Mouse (Mus musculus) embryonic facial prominence, embryonic 12.5 days (tissue): ENCODE data around the gene Trim50. TPM values are rescaled to one million over a fixed set of nuclear protein-coding genes. Genes with fewer than 3 reads are reported as not detected.

Source experiments
- ATAC-seq: fragments of 200-750 bp; cut with Nextera tagmentation; 2 replicates; pipeline ENCODE4 v1.8.0; 2017; ENCODE audit not compliant: insufficient number of reproducible peaks, insufficient read depth, low FRiP score, low TSS enrichment
- H3K27ac ChIP-seq: fragments of 300-500 bp; sonication (generic); 2 replicates; pipeline ENCODE4 v1.5.1; 2016; ENCODE audit warnings: mild to moderate bottlenecking
- H3K27me3 ChIP-seq: fragments of 300-500 bp; sonication (generic); 2 replicates; pipeline ENCODE4 v1.6.1; 2016; ENCODE audit warnings: mild to moderate bottlenecking, moderate library complexity
- H3K36me3 ChIP-seq: fragments of 300-500 bp; sonication (generic); 2 replicates; pipeline ENCODE4 v1.6.1; 2016; ENCODE audit warnings: mild to moderate bottlenecking
- H3K4me1 ChIP-seq: fragments of 300-500 bp; sonication (generic); 2 replicates; pipeline ENCODE4 v1.6.1; 2016
- H3K4me2 ChIP-seq: fragments of 300-500 bp; sonication (generic); replicated peaks from 2 replicates; pipeline ENCODE4 v1.6.1; 2016; ENCODE audit warnings: mild to moderate bottlenecking, moderate library complexity
- H3K4me3 ChIP-seq: fragments of 300-500 bp; sonication (generic); 2 replicates; pipeline ENCODE4 v1.5.1; 2016; ENCODE audit warnings: mild to moderate bottlenecking
- H3K9ac ChIP-seq: fragments of 300-500 bp; sonication (generic); 2 replicates; pipeline ENCODE4 v1.6.1; 2016; ENCODE audit warnings: mild to moderate bottlenecking, moderate library complexity
- H3K9me3 ChIP-seq: fragments of 300-500 bp; sonication (generic); 2 replicates; pipeline ENCODE4 v1.6.1; 2016; ENCODE audit warnings: mild to moderate bottlenecking, moderate library complexity
- WGBS: fragments of 180-500 bp; shearing (Covaris S2); methylation state at CpG from one replicate; pipeline ENCODE4 v1.1.7; 2016; 5-methylcytosine and 5-hydroxymethylcytosine counted together
- polyA plus RNA-seq: library from polyadenylated mRNA; unstranded; fragments of >200 nt; fragmentation: Nextera tagmentation; extraction: Ambion mirVana; gene quantifications from 2 replicates; pipeline ENCODE4 v1.2.1, GENCODE M21; 2016

Trim50 gene
- polyA plus RNA-seq, 1 experiment from 2014 or later: not detected

DNA sequence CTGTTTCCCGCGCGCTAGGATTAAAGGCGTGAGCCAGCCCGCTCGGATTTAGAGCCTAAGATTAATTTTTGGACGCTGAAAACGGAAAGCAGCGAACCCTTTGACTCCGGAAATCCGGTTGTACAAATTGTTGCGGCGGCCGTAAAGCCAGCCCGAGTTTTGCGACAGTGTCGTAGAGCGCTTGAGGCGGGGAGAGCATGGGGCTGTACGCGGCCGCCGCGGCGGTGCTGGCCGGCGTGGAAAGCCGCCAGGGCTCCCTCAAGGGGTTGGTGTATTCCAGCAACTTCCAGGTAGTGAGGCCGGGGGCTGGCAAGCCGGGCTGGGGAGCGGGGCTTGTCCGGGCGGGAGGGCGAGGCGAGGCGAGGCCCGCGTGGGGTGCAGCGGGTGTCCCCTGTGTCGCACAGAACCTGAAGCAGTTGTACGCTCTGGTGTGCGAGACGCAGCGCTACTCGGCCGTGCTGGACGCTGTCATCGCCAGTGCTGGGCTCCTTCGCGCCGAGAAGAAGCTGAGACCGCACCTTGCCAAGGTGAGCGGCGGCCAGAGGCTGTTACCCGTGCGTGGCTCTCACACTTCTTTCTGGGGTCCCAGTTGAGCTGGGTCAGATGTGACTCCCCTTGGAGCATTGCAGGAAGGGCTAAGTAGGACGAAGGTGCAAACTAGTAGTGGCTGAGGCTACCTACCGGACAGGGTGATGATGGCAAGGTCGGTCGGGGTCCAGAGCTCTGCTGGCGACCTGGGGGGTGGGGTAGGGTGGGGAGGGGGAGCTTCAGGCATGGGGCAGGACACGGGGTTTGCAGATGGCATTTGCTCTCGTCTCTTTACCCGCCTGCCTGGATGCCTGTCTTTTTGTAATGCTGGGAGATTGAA is 16.9 kb downstream of the Trim50 start, which contains the start of gene Nsun5:
TSS of gene Nsun5 (plus strand) at position 167 of the 868 bp plus-strand sequence.
- Histone ChIP-seq H3K27me3 (no peaks in the 10 kb centered on the region), H3K36me3 (peaks cover 32% of the 10 kb centered on the region), H3K4me1 (peaks cover 12% of the 10 kb centered on the region), H3K27ac (peak within 1 kb of the TSS; percentile 85), H3K9ac (peak within 1 kb of the TSS; percentile 87), H3K4me3 (peak within 1 kb of the TSS; percentile 97), H3K4me2 (peak within 1 kb of the TSS; percentile 95), H3K9me3 (no peaks in the 10 kb centered on the region)
- under 1% methylated on average over 64 of the region's 64 CpGs for WGBS
- ATAC-seq: peak; percentile 66; the same call in 1 of the 2 replicates

GRCm38 (mm10) chr5:135371195-135371594 is 18.1 kb downstream of the Trim50 start:
- H3K9ac ChIP-seq: no peak overlapping the region
- no peaks in the 10 kb centered on the region for H3K27me3 ChIP-seq
- peaks cover 12% of the 10 kb centered on the region for H3K4me1 ChIP-seq
- H3K4me2 ChIP-seq: no peak overlapping the region
- H3K27ac ChIP-seq: no peak overlapping the region
- H3K36me3 ChIP-seq: peaks cover 44% of the 10 kb centered on the region
- WGBS: 92% methylated on average over 13 of the region's 13 CpGs
- H3K4me3 ChIP-seq: no peak overlapping the region
- no peaks in the 10 kb centered on the region for H3K9me3 ChIP-seq
- ATAC-seq: no peak

- no peak for ATAC-seq
- WGBS: 93% methylated on average over 5 of the region's 5 CpGs
- H3K4me2 ChIP-seq: no peak overlapping the region
- H3K4me1 ChIP-seq: peaks cover 12% of the 10 kb centered on the region
- no peak overlapping the region for H3K27ac ChIP-seq
- H3K27me3 ChIP-seq: no peaks in the 10 kb centered on the region
- no peaks in the 10 kb centered on the region for H3K9me3 ChIP-seq
- H3K9ac ChIP-seq: no peak overlapping the region
- H3K4me3 ChIP-seq: no peak overlapping the region
- H3K36me3 ChIP-seq: peaks cover 68% of the 10 kb centered on the region
Measured at GRCm38 (mm10) chr5:135373601-135374000, 20.5 kb downstream of the Trim50 start.

GRCm38 (mm10) chr5:135375167-135375566 is 22.1 kb downstream of the Trim50 start:
- H3K9me3 ChIP-seq: no peaks in the 10 kb centered on the region
- H3K36me3 ChIP-seq: peaks cover 83% of the 10 kb centered on the region
- WGBS: 91% methylated on average over 8 of the region's 8 CpGs
- no peak overlapping the region for H3K4me2 ChIP-seq
- H3K27ac ChIP-seq: no peak overlapping the region
- no peaks in the 10 kb centered on the region for H3K27me3 ChIP-seq
- no peak for ATAC-seq
- H3K4me1 ChIP-seq: peaks cover 9% of the 10 kb centered on the region
- H3K9ac ChIP-seq: no peak overlapping the region
- H3K4me3 ChIP-seq: no peak overlapping the region

DNA sequence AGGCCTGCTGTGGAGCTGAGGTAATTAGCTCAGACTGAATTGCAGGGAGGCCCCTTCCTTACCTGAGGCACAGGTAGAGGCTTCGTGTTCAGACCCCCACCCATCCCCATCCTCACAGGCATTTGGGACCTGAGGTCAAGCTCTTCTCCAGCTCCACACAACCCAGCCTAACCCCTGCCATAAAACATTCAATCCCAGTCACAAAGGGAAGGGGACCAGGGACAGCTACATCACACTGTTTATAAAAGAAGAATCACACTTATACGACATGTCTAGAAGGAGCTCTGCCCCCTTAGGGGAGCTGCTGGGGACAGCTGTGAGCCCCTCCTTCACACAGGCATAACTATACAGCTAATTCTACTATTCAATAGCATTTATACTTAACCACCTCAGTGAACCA is 23.2 kb downstream of the Trim50 start:
- H3K27me3 ChIP-seq: no peaks in the 10 kb centered on the region
- H3K4me1 ChIP-seq: no peaks in the 10 kb centered on the region
- H3K4me3 ChIP-seq: no peak overlapping the region
- H3K36me3 ChIP-seq: peaks cover 95% of the 10 kb centered on the region
- 67% methylated on average over 2 of the region's 2 CpGs for WGBS
- ATAC-seq: no peak
- H3K27ac ChIP-seq: no peak overlapping the region
- H3K4me2 ChIP-seq: no peak overlapping the region
- H3K9ac ChIP-seq: no peak overlapping the region
- no peaks in the 10 kb centered on the region for H3K9me3 ChIP-seq

GRCm38 (mm10) chr5:135380681-135381080 is 27.6 kb downstream of the Trim50 start:
- H3K4me2 ChIP-seq: no peak overlapping the region
- no peaks in the 10 kb centered on the region for H3K9me3 ChIP-seq
- H3K36me3 ChIP-seq: peaks cover 99% of the 10 kb centered on the region
- no peaks in the 10 kb centered on the region for H3K27me3 ChIP-seq
- ATAC-seq: no peak
- no peak overlapping the region for H3K9ac ChIP-seq
- no peaks in the 10 kb centered on the region for H3K4me1 ChIP-seq
- no peak overlapping the region for H3K27ac ChIP-seq
- H3K4me3 ChIP-seq: no peak overlapping the region
- 96% methylated on average over 4 of the region's 4 CpGs for WGBS

GRCm38 (mm10) chr5:135381356-135381925 is 28.3 kb downstream of the Trim50 start:
- 96% methylated on average over 10 of the region's 10 CpGs for WGBS
- Histone ChIP-seq H3K27me3 (no peaks in the 10 kb centered on the region), H3K4me1 (no peaks in the 10 kb centered on the region), H3K4me2 (no peak overlapping the region), H3K9me3 (no peaks in the 10 kb centered on the region), H3K27ac (no peak overlapping the region), H3K9ac (no peak overlapping the region), H3K4me3 (no peak overlapping the region), H3K36me3 (peaks cover 96% of the 10 kb centered on the region)
- no peak for ATAC-seq

GRCm38 (mm10) chr5:135382746-135383145 is 29.7 kb downstream of the Trim50 start:
- no peak for ATAC-seq
- Histone ChIP-seq H3K9ac (no peak overlapping the region), H3K4me3 (no peak overlapping the region), H3K4me1 (no peaks in the 10 kb centered on the region), H3K36me3 (peaks cover 96% of the 10 kb centered on the region), H3K27ac (no peak overlapping the region), H3K9me3 (no peaks in the 10 kb centered on the region), H3K4me2 (no peak overlapping the region), H3K27me3 (no peaks in the 10 kb centered on the region)
- 93% methylated on average over 7 of the region's 7 CpGs for WGBS

GRCm38 (mm10) chr5:135383771-135384170 is 30.7 kb downstream of the Trim50 start:
- H3K27ac ChIP-seq: no peak overlapping the region
- H3K36me3 ChIP-seq: peaks cover 96% of the 10 kb centered on the region
- no peaks in the 10 kb centered on the region for H3K4me1 ChIP-seq
- no peaks in the 10 kb centered on the region for H3K9me3 ChIP-seq
- no peak overlapping the region for H3K9ac ChIP-seq
- ATAC-seq: no peak
- no peak overlapping the region for H3K4me3 ChIP-seq
- 85% methylated on average over 10 of the region's 10 CpGs for WGBS
- H3K27me3 ChIP-seq: no peaks in the 10 kb centered on the region
- H3K4me2 ChIP-seq: no peak overlapping the region

DNA sequence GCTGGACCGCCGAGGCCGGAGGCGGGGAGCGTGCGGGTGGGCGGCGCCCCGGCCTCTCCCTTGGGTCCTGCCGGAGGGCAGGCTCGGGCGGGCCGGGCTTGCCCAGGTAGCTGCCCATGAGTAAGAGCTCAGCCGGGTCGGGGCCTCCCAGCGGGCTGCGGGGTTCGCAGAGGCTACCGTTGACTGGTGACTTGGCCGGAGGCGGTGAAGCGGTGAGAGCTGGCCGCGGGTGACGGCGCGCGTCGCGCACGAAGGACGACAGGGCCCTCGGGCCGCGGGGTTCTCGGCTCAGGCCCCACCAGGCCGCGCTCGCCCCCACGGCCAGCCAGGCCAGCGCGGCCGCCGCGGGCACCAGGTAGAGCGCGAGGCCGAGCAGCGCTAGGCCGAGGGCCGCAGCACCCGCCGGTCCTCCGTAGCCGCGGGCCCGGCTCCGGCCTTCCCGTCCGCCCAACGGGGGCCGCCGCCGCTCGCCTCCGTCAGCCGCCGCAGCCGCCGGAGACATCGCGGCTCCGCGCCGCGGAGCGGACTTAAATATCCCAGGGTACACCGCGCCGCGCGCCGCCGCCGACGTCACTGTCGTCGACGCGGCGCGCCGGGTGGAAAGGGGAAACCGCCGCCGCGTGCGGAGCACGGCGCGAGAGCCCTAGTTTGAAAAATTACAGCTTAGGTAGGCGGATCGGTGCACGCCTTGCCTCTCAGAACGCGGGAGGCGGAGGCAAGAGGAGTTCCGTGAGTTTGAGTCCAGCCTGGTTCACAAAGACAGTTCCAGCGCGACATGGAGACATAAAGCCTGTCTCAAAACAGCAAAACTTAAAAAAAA is 41.1 kb downstream of the Trim50 start, which contains the start of gene Pom121:
TSS of gene Pom121 (minus strand) at position 543 of the 820 bp plus-strand sequence.
- under 1% methylated on average over 98 of the region's 110 CpGs for WGBS
- H3K27ac ChIP-seq: peak within 1 kb of the TSS; percentile 91
- H3K9me3 ChIP-seq: no peaks in the 10 kb centered on the region
- H3K4me3 ChIP-seq: peak within 1 kb of the TSS; percentile 99
- H3K36me3 ChIP-seq: peaks cover 30% of the 10 kb centered on the region
- peak; percentile 79 for ATAC-seq
- H3K4me2 ChIP-seq: peak within 1 kb of the TSS; percentile 81
- peaks cover 13% of the 10 kb centered on the region for H3K4me1 ChIP-seq
- peak within 1 kb of the TSS; percentile 98 for H3K9ac ChIP-seq
- no peaks in the 10 kb centered on the region; the same call in 1 of the 2 replicates for H3K27me3 ChIP-seq

DNA sequence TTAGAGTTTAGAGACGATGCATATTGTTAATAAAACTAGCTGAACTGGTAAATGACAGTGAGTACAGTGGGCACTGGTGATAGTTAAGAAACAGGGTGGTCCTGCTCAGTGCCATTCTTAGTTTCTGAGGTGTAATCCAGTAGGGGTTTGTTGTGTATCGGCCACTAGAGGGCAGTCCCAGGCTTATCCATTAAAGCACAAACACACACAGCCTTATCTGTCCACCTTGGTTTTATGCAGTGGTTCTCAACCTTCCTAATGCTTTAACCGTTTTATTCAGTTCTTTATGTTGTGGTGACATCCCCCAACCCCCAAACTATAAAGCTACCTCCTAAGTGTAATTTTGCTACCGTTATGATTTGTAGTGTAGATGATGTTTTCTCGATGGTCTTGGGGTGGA is 42.7 kb downstream of the Trim50 start:
- Histone ChIP-seq H3K36me3 (peaks cover 16% of the 10 kb centered on the region), H3K9ac (no peak overlapping the region), H3K4me2 (no peak overlapping the region), H3K9me3 (no peaks in the 10 kb centered on the region), H3K4me3 (no peak overlapping the region), H3K27me3 (no peaks in the 10 kb centered on the region; the same call in 1 of the 2 replicates), H3K4me1 (peaks cover 13% of the 10 kb centered on the region), H3K27ac (no peak overlapping the region)
- ATAC-seq: no peak
- WGBS: 58% methylated on average over 5 of the region's 5 CpGs
